Mouse (Mus musculus): ENCODE results near the gene Fbxw8.

DNA sequence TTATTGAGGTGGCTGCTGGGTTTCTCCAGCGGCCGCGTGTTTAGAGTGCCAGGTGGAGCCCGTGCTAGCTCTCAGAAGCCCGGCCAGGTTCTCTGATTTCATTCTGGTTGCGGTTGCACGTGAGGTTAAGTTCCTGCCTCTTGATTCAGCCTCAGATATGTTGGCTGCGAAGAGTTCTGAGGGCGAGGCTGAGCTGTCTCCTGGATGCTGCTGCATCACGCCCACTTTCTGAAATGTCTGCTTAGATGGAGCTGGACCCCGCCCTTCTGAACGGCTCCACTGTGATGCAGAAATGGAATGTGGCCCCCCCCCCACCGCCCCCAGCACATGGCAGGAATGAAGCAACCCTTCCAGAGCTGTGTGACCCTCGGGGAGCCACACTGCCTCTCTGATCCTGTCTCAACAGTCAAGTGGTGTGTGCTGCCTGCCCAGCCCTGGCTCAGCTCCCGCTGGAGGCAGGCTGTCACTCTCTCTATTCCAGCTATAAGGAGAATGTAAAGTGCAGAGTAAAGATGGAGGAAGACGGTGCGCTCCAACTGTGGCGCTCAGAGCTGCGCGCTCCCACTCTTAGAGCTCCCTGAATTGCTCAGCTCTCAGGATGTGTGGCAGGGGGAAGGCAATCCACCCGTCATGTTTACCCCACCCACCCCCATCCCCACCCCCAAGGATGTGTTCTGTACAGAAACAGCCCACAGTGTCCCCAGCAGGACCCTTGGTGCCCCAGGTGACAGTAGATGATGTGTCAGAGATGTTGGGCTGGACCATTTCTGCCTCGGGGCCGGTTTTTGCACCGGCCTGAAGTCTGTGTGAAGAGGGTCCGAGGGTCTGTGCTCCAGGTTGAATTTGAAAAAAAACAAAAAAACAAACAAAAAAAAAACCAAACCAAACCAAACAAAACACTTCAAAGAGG is 118.1 kb downstream of the Fbxw8 start:
- no peak for TF ChIP-seq POLR2A (IDR thresholded peaks at IDR 0.05; ENCODE audit: low read depth, low read length)
- TF ChIP-seq CTCF (IDR thresholded peaks at IDR 0.05; ENCODE audit: extremely low read depth, insufficient read length, insufficient replicate concordance, low read depth, low read length): no peak
